Mouse (Mus musculus) yolk sac, embryonic 10.5 days (tissue): Measurements from ENCODE around the gene BC055324.

Source experiments
- DNase-seq: peaks from one replicate; pipeline ENCODE4 v3.0.0-alpha.2; 2017; ENCODE audit warnings: low spot score

Gene BC055324

GRCm38 (mm10) chr1:163953396-163953795 lies 41.2 kb downstream of the BC055324 start:
- no peak for DNase-seq

- no peak for DNase-seq
Measured at GRCm38 (mm10) chr1:163942056-163942455, 52.5 kb downstream of the BC055324 start.

GRCm38 (mm10) chr1:163934591-163934990 lies 60.0 kb downstream of the BC055324 start:
- no peak for DNase-seq

- DNase-seq = no peak
Measured at GRCm38 (mm10) chr1:163931801-163932200, 62.8 kb downstream of the BC055324 start.

- DNase-seq = peak; percentile 24
Measured at GRCm38 (mm10) chr1:163930458-163930794, 64.2 kb downstream of the BC055324 start.

- DNase-seq = peak; percentile 91
Measured at GRCm38 (mm10) chr1:163929636-163930457, 64.7 kb downstream of the BC055324 start.

GRCm38 (mm10) chr1:163928846-163929245 lies 65.8 kb downstream of the BC055324 start, which contains the start of gene Scyl3:
Gene Scyl3, plus strand, starts transcription at chr1:163929100.
- DNase-seq = no peak

- no peak for DNase-seq
Measured at GRCm38 (mm10) chr1:163924093-163924492, 70.5 kb downstream of the BC055324 start.

GRCm38 (mm10) chr1:163917349-163918160 lies 77.0 kb downstream of the BC055324 start:
- DNase-seq = no peak

GRCm38 (mm10) chr1:163911981-163912380 lies 82.6 kb downstream of the BC055324 start:
- no peak for DNase-seq

- no peak for DNase-seq
Measured at GRCm38 (mm10) chr1:163910785-163911184, 83.8 kb downstream of the BC055324 start.

- DNase-seq = peak; percentile 13
Measured at GRCm38 (mm10) chr1:163910343-163910742, 84.3 kb downstream of the BC055324 start.

- DNase-seq = no peak
Measured at GRCm38 (mm10) chr1:163908389-163908788, 86.2 kb downstream of the BC055324 start.

GRCm38 (mm10) chr1:163907007-163907811 lies 87.4 kb downstream of the BC055324 start:
- DNase-seq = no peak

GRCm38 (mm10) chr1:163903411-163903810 lies 91.2 kb downstream of the BC055324 start:
- DNase-seq = no peak

GRCm38 (mm10) chr1:163900168-163900567 lies 94.4 kb downstream of the BC055324 start:
- DNase-seq = no peak

GRCm38 (mm10) chr1:163899575-163899974 lies 95.0 kb downstream of the BC055324 start:
- DNase-seq = no peak

- no peak for DNase-seq
Measured at GRCm38 (mm10) chr1:163898291-163898764, 96.3 kb downstream of the BC055324 start.
